Mouse (Mus musculus): Measurements from ENCODE around the gene Rtkn.

DNA sequence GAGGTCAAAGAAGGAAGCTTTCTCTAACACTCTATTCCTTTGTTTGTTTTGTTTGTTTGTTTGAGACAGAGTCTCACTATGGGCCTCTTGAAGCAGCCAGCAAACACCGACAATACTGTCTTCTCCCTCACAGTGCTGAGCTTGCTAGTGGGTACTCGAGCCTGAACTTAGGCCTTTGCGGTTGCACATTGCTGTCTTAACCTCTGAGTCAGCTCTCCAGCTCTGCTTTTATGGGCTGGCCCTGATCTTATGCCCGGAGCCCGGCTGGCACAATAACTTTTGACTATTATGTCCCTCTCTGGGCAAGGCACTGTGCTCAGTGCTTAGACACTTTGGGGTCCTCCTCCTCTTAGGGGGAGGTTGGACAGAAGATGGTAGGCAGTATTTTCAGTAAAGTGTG, 34.6 kb downstream of the Rtkn start:
- TF ChIP-seq POLR2A (IDR thresholded peaks at IDR 0.05; ENCODE audit: borderline replicate concordance, insufficient read depth, low read length) (no peak), CTCF (IDR thresholded peaks at IDR 0.05; ENCODE audit: borderline replicate concordance, insufficient read depth, low read depth, low read length) (no peak)

All from cerebellum, adult 2 months (tissue).